Mouse (Mus musculus) left cerebral cortex, adult 2 months (tissue): ENCODE data around the gene Hist1h2bl. TPM values are rescaled to one million over a fixed set of nuclear protein-coding genes. Genes with fewer than 3 reads are reported as not detected.
"Not testable (repeated sequence)": the region's sequence is repeated elsewhere in the genome, so short reads cannot be mapped to it uniquely, and the experiment has no call there.

Experiments
- DNase-seq, 2 experiments: peaks; one replicate each; pipeline ENCODE4 v3.0.0; 2021 to 2022; ENCODE audit warnings: low spot score in 2 of 2, mixed read lengths in 1 of 2; ENCODE audit errors: extremely low spot score in 1 of 2
- H3K27ac ChIP-seq: fragments of 200-600 bp; 2 replicates; pipeline ENCODE4 v1.8.1; 2022
- H3K4me3 ChIP-seq: fragments of 200-600 bp; 2 replicates; pipeline ENCODE4 v1.8.1; 2022
- CTCF ChIP-seq: fragments of 200-600 bp; IDR thresholded peaks from 2 replicates; pipeline ENCODE4 v1.8.1; 2022; ENCODE audit warnings: antibody characterized with exemption, mild to moderate bottlenecking, moderate library complexity
- intact Hi-C: fragments of 180-260 bp; cut with DNase I; formaldehyde crosslinking; loops from one replicate; pipeline ENCODE4 v1.15.1; 2025
- total RNA-seq, 2 experiments: library from RNA; stranded (reverse); gene quantifications; 2 replicates each; pipeline ENCODE4 v1.2.3; 2021

The Hist1h2bl gene
- total RNA-seq, 2 experiments from 2014 or later, result 23.7 to 28.5 TPM

- peak overlapping the region; percentile 38; the same call in 1 of the 2 replicates for H3K4me3 ChIP-seq
- intact Hi-C loops, result loop anchor here (1.0 to 10.0 kb wide), 4 partner anchors 16 to 1964 kb away; partner anchors contain the start of genes Hist1h2ac, Hist1h2bc and Hist1h4d
- no peak for TF ChIP-seq CTCF
- no peak for DNase-seq
- no peak overlapping the region for H3K27ac ChIP-seq
Observed at GRCm38 (mm10) chr13:21718381-21719080, 2.6 kb upstream of the Hist1h2bl start.

GRCm38 (mm10) chr13:21717397-21718357, 1.7 kb upstream of the Hist1h2bl start, which contains the start of gene Hist1h3h:
Gene Hist1h3h, plus strand, starts transcription at chr13:21717659.
- peak; percentile 86 to 89 for DNase-seq
- H3K27ac ChIP-seq, result peak within 1 kb of the TSS; percentile 83
- intact Hi-C loops, result loop anchor here (1.0 to 10.0 kb wide), 6 partner anchors 17 to 1965 kb away; partner anchors contain the start of genes Hist1h2ac, Hist1h2an, Hist1h2bc and Hist1h2bp

GRCm38 (mm10) chr13:21716540-21717391, 823 bp upstream of the Hist1h2bl start:
- Histone ChIP-seq H3K27ac (peak overlapping the region; percentile 83), H3K4me3 (peak overlapping the region; percentile 48)
- not testable (repeated sequence) for DNase-seq
- intact Hi-C loops, result loop anchor here (1.0 to 10.0 kb wide), 6 partner anchors 34 to 1966 kb away; partner anchors contain the start of genes Hist1h2ac, Hist1h2an, Hist1h2bc and Hist1h2bp

More at GRCm38 (mm10) chr13:21717397-21718357, 1.7 kb upstream of the Hist1h2bl start, which contains the start of gene Hist1h3h:
- peak within 1 kb of the TSS; percentile 48 for H3K4me3 ChIP-seq

- intact Hi-C loops, result loop anchor here (5.0 to 10.0 kb wide), 3 partner anchors 1590 to 1967 kb away; partner anchors contain the start of genes Hist1h2ac, Hist1h2bc and Hist1h4d
- DNase-seq, result no peak
- TF ChIP-seq CTCF, result no peak
- peak overlapping the region; percentile 33 for H3K4me3 ChIP-seq
- peak overlapping the region; percentile 72 for H3K27ac ChIP-seq
Observed at GRCm38 (mm10) chr13:21715131-21715863, 646 bp downstream of the Hist1h2bl start.

GRCm38 (mm10) chr13:21714725-21715124, 1.2 kb downstream of the Hist1h2bl start:
- H3K4me3 ChIP-seq, result peak overlapping the region; percentile 33
- H3K27ac ChIP-seq, result no peak overlapping the region
- peak; percentile 97 for TF ChIP-seq CTCF
- DNase-seq, result peak; percentile 52 to 64
- intact Hi-C loops, result loop anchor here (5.0 to 10.0 kb wide), 9 partner anchors 228 to 1968 kb away; partner anchors contain the start of genes Hist1h2ac, Hist1h2af, Hist1h2bc and Hist1h4d

GRCm38 (mm10) chr13:21711698-21712097, 4.2 kb downstream of the Hist1h2bl start:
- intact Hi-C loops, result loop anchor here (2.0 to 10.0 kb wide), 10 partner anchors 39 to 1909 kb away; partner anchors contain the start of genes Hist1h2af, Hist1h2be, Hist1h4h and Hist1h4k
- Histone ChIP-seq H3K27ac (no peak overlapping the region), H3K4me3 (peak overlapping the region; percentile 96)
- no peak for DNase-seq
- TF ChIP-seq CTCF, result no peak

- Histone ChIP-seq H3K27ac (peak overlapping the region; percentile 13; the same call in 1 of the 2 replicates), H3K4me3 (peak overlapping the region; percentile 96)
- intact Hi-C loops, result loop anchor here (1.0 to 10.0 kb wide), 11 partner anchors 40 to 1910 kb away; partner anchors contain the start of genes Hist1h2af, Hist1h2be, Hist1h4h and Hist1h4k
- DNase-seq, result peak; percentile 81
- TF ChIP-seq CTCF, result no peak
Observed at GRCm38 (mm10) chr13:21710821-21711525, 5.0 kb downstream of the Hist1h2bl start.

- peak overlapping the region; percentile 74 for H3K27ac ChIP-seq
- peak overlapping the region; percentile 96 for H3K4me3 ChIP-seq
- peak; percentile 91 for TF ChIP-seq CTCF
- intact Hi-C loops, result loop anchor here (1.0 to 10.0 kb wide), 11 partner anchors 41 to 1911 kb away; partner anchors contain the start of genes Hist1h2af, Hist1h2be, Hist1h4h and Hist1h4k
- DNase-seq, result peak; percentile 87 to 90
Observed at GRCm38 (mm10) chr13:21710031-21710711, 5.8 kb downstream of the Hist1h2bl start.

- intact Hi-C loops, result no loop called here
- Histone ChIP-seq H3K4me3 (no peak overlapping the region), H3K27ac (no peak overlapping the region)
- TF ChIP-seq CTCF, result no peak
- DNase-seq, result no peak
Observed at GRCm38 (mm10) chr13:21706669-21707068, 9.3 kb downstream of the Hist1h2bl start.
